ENCODE assay signal across 9 mouse cellular contexts in genomic region chr13:34575179-34575996, GRCm38 (mm10).
DNase-seq lines count a peak whose midpoint lies in the region; ATAC-seq and TF ChIP-seq lines count a peak whose summit lies in the region.
"Had no signal": no experiment of that assay in that cellular context is flagged by ENCODE, and none has a peak within 500 bp of the region (broad histone marks: within the 10 kb centered on the region; RNA-seq: fewer than 3 reads in every experiment).

No protein-coding gene starts in this region.

- H3K27ac ChIP-seq in left cerebral cortex, adult 2 months = peak overlapping the region; percentile 38; the same call in 1 of the 2 replicates
- H3K27ac ChIP-seq in forebrain, embryonic 15.5 days (replicated peaks) = peak overlapping the region; percentile 82
- H3K27ac ChIP-seq in hindbrain, embryonic 13.5 days = peak overlapping the region; percentile 78
- H3K27ac ChIP-seq in midbrain, postnatal 0 days (ENCODE audit: low read depth, low read length) = peak overlapping the region; percentile 57
- no peak overlapping the region for H3K27ac ChIP-seq in kidney, embryonic 14.5 days (ENCODE audit: low read depth, low read length)
- H3K27ac ChIP-seq: limb, embryonic 13.5 days had no signal

- intact Hi-C loops in left cerebral cortex, adult 2 months (cut with DNase I) = no loop called here

- H3K9me3 ChIP-seq in forebrain, embryonic 15.5 days = no peaks in the 10 kb centered on the region
- no peaks in the 10 kb centered on the region for H3K9me3 ChIP-seq in hindbrain, embryonic 13.5 days
- no peaks in the 10 kb centered on the region for H3K9me3 ChIP-seq in midbrain, postnatal 0 days (ENCODE audit: low read length)
- no peaks in the 10 kb centered on the region for H3K9me3 ChIP-seq in kidney, embryonic 14.5 days (ENCODE audit: control insufficient read depth, low read length)
- H3K9me3 ChIP-seq: limb, embryonic 13.5 days had no signal

- H3K27me3 ChIP-seq in forebrain, embryonic 15.5 days = no peaks in the 10 kb centered on the region
- H3K27me3 ChIP-seq in hindbrain, embryonic 13.5 days = no peaks in the 10 kb centered on the region
- H3K27me3 ChIP-seq in midbrain, postnatal 0 days (ENCODE audit: insufficient read depth, low read length) = no peaks in the 10 kb centered on the region
- H3K27me3 ChIP-seq in kidney, embryonic 14.5 days (ENCODE audit: control insufficient read depth, insufficient read depth, low read length) = no peaks in the 10 kb centered on the region
- H3K27me3 ChIP-seq: limb, embryonic 13.5 days had no signal

- no peak overlapping the region for H3K9ac ChIP-seq in forebrain, embryonic 15.5 days (replicated peaks)
- no peak overlapping the region for H3K9ac ChIP-seq in hindbrain, embryonic 13.5 days
- H3K9ac ChIP-seq in midbrain, postnatal 0 days (replicated peaks; ENCODE audit: low read length, poor library complexity, severe bottlenecking) = no peak overlapping the region
- no peak overlapping the region for H3K9ac ChIP-seq in kidney, embryonic 14.5 days (ENCODE audit: low read depth, low read length)
- H3K9ac ChIP-seq: limb, embryonic 13.5 days had no signal

- WGBS in forebrain, embryonic 15.5 days = 54% methylated on average over 2 of the region's 2 CpGs
- WGBS in hindbrain, embryonic 13.5 days = 54% methylated on average over 2 of the region's 2 CpGs
- WGBS in midbrain, postnatal 0 days = 17% methylated on average over 2 of the region's 2 CpGs
- WGBS in kidney, embryonic 14.5 days = 63% methylated on average over 2 of the region's 2 CpGs

- H3K4me1 ChIP-seq in forebrain, embryonic 15.5 days = peaks cover 14% of the 10 kb centered on the region
- H3K4me1 ChIP-seq in hindbrain, embryonic 13.5 days (replicated peaks) = peaks cover 14% of the 10 kb centered on the region
- H3K4me1 ChIP-seq in midbrain, postnatal 0 days (ENCODE audit: insufficient read depth, low read length) = 0 out of 2 replicates have a peak, but pooled peaks cover 3% of the 10 kb centered on the region
- no peaks in the 10 kb centered on the region for H3K4me1 ChIP-seq in kidney, embryonic 14.5 days (ENCODE audit: control insufficient read depth, insufficient read depth, low read length)
- H3K4me1 ChIP-seq: limb, embryonic 13.5 days had no signal

- no peak for DNase-seq in left cerebral cortex, adult 2 months (ENCODE audit: extremely low spot score in 1 of 2, low spot score in 2 of 2)
- DNase-seq in left cerebral cortex, adult 11 months (ENCODE audit: low spot score) = no peak
- DNase-seq in midbrain, postnatal 0 days (ENCODE audit: low spot score) = peak; percentile 69
- DNase-seq in embryo, embryonic 11 days = no peak
- no peak for DNase-seq in adrenal gland, adult 18-20 months (ENCODE audit: low spot score in 2 of 2)

- no peak overlapping the region for H3K4me3 ChIP-seq in left cerebral cortex, adult 2 months
- no peak overlapping the region for H3K4me3 ChIP-seq in forebrain, embryonic 15.5 days
- H3K4me3 ChIP-seq in hindbrain, embryonic 13.5 days = no peak overlapping the region
- no peak overlapping the region for H3K4me3 ChIP-seq in midbrain, postnatal 0 days (ENCODE audit: low read depth, low read length)
- H3K4me3 ChIP-seq in kidney, embryonic 14.5 days (ENCODE audit: low read length) = no peak overlapping the region
- H3K4me3 ChIP-seq: limb, embryonic 13.5 days had no signal

- H3K4me2 ChIP-seq in forebrain, embryonic 15.5 days (replicated peaks) = no peak overlapping the region
- no peak overlapping the region for H3K4me2 ChIP-seq in hindbrain, embryonic 13.5 days
- no peak overlapping the region for H3K4me2 ChIP-seq in midbrain, postnatal 0 days (ENCODE audit: low read depth, low read length, poor library complexity, severe bottlenecking)
- H3K4me2 ChIP-seq in kidney, embryonic 14.5 days (replicated peaks; ENCODE audit: low read depth, low read length) = no peak overlapping the region
- H3K4me2 ChIP-seq: limb, embryonic 13.5 days had no signal

- ATAC-seq in forebrain, embryonic 15.5 days (replicated peaks) = peak; percentile 59
- peak; percentile 75 for ATAC-seq in hindbrain, embryonic 13.5 days (ENCODE audit: low FRiP score)
- peak; percentile 63 for ATAC-seq in midbrain, postnatal 0 days (ENCODE audit: low FRiP score)
- no peak for ATAC-seq in kidney, embryonic 14.5 days (ENCODE audit: low FRiP score, low TSS enrichment)

- H3K36me3 ChIP-seq in forebrain, embryonic 15.5 days = no peaks in the 10 kb centered on the region
- H3K36me3 ChIP-seq in hindbrain, embryonic 13.5 days = no peaks in the 10 kb centered on the region
- H3K36me3 ChIP-seq in midbrain, postnatal 0 days (ENCODE audit: insufficient read depth, low read length) = no peaks in the 10 kb centered on the region
- H3K36me3 ChIP-seq in kidney, embryonic 14.5 days (ENCODE audit: control insufficient read depth, insufficient read depth, low read length) = no peaks in the 10 kb centered on the region
- H3K36me3 ChIP-seq: limb, embryonic 13.5 days had no signal

- no peak for TF ChIP-seq CTCF in left cerebral cortex, adult 2 months (IDR thresholded peaks at IDR 0.05)
- TF ChIP-seq CTCF in midbrain, postnatal 0 days (IDR thresholded peaks at IDR 0.05) = no peak
